In the genomic region with DNA sequence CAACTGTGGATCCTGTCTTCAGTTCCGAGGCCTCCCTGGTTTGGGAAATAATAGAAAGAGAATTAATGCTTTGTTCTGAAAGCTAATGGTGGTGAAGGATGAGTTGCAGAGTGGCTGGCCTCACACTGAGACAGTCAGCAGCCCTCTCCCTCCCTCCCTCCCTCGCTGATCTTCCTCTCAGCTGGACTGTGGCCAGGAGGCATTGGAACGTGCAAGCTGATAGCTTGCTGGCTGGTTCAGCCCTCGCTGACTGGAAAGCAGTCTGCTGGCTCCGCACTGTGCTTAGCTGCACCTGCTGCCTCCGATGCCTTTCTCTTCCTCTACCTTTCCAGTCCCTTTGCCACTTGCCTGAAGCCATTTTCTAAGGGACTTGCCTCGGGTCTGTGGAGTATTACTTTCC, we compare ENCODE assay signal across 8 mouse cellular contexts.
A peak's percentile ranks its signal among the peaks of the same experiment; 100 is the strongest.
DNase-seq lines count a peak whose midpoint lies in the region; TF ChIP-seq lines count a peak whose summit lies in the region.

No protein-coding gene starts in this region.

- no peak overlapping the region for H3K27ac ChIP-seq in left cerebral cortex, adult 2 months

- peak; percentile 14 to 26 for DNase-seq in left cerebral cortex, postnatal 25 days (ENCODE audit: low spot score in 2 of 2)
- DNase-seq in left cerebral cortex, adult 2 months (ENCODE audit: extremely low spot score in 1 of 2, low spot score in 2 of 2) = no peak
- peak; percentile 94 to 95 for DNase-seq in cerebellum, postnatal 14 days
- DNase-seq in heart, adult 11 months = peak; percentile 97
- peak; percentile 63 for DNase-seq in kidney, adult 11 months
- peak; percentile 83 for DNase-seq in lung, postnatal 10 days
- DNase-seq in right cerebral cortex, postnatal 4 days = peak; percentile 58
- DNase-seq in spleen, adult 12 weeks (ENCODE audit: low spot score) = no peak

- H3K4me3 ChIP-seq in left cerebral cortex, adult 2 months = no peak overlapping the region

- intact Hi-C loops in left cerebral cortex, postnatal 25 days (cut with DNase I) = no loop called here
- intact Hi-C loops in left cerebral cortex, adult 2 months (cut with DNase I) = no loop called here

- no peak for TF ChIP-seq CTCF in left cerebral cortex, adult 2 months (IDR thresholded peaks at IDR 0.05)

Comparison
In these comparisons a context has a peak if more than half of its experiments do, and no peak if none do; other contexts are left out.
1. DNase-seq: peak in left cerebral cortex, postnatal 25 days (2 of 2), cerebellum, postnatal 14 days (2 of 2), heart, adult 11 months (single experiment), kidney, adult 11 months (single experiment), lung, postnatal 10 days (single experiment) and right cerebral cortex, postnatal 4 days (single experiment); none in left cerebral cortex, adult 2 months (0 of 2) and spleen, adult 12 weeks (single experiment).